Mouse (Mus musculus): Measurements from ENCODE around the gene Hist1h1a.

DNA sequence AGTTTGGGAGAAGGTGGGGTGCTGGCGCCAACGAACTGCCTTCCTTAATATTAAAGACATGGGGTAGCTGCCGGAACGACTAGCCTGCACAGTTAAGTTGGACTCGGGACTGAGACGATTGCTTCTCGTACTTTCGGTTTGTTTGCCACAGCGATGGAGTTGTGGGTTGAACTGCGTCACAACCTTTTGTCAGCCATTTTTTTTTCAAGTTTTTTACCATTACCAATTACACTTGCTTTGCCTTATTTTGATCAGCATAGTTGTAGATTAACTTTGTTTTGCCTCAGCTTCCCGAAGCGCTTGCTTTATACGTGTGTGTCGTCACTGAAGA is 23.6 kb upstream of the Hist1h1a start:
- no peak; the same call in 1 of the 2 replicates for TF ChIP-seq POLR2A (IDR thresholded peaks at IDR 0.05; ENCODE audit: insufficient read depth, low read depth, low read length)
- no peak for TF ChIP-seq CTCF (IDR thresholded peaks at IDR 0.05; ENCODE audit: insufficient read depth, low read depth, low read length)

All from olfactory bulb, adult 2 months (tissue).